Mouse (Mus musculus) T-helper 1 cell (primary cell): Measurements from ENCODE around the gene Rimbp2.

Experiments used
- in situ Hi-C: fragments of 300-600 bp; cut with MboI, MseI; formaldehyde crosslinking; loops from one replicate; pipeline ENCODE4 v1.15.1; 2025; ENCODE audit warnings: high pct_unique_total_duplicates

Rimbp2 gene

DNA sequence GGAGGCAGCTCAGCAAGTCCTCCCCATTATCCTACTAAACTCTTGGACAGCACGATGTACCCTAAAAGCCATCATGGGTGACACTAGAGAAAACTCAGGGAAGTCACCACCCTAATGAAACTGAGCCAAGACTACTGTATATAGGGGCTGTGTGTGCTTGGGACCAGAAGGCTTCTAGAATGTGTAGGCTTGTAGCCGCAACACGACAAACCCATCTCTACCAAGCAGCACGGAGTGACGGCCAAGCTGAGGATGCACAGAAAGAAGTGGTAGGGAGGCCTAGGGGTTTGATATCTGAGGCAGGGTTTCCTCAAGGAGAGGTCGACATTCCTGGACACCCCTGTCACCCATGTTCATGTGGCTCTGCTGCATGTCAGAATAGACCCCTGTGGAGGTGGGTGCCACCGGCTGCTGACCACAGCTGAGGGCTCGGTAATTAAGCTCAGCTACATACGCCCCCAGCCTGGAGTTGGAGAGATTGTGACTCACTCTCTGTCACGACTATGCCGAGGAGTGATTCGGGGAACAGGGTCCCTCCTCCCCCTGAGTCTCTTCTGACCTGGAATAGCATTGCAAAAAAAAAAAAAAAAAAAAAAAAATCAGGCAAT, 106.7 kb downstream of the Rimbp2 start:
- in situ Hi-C loops: loop anchor here (10.0 kb wide), 1 partner anchor 1072 kb away; no protein-coding TSS in a partner anchor

DNA sequence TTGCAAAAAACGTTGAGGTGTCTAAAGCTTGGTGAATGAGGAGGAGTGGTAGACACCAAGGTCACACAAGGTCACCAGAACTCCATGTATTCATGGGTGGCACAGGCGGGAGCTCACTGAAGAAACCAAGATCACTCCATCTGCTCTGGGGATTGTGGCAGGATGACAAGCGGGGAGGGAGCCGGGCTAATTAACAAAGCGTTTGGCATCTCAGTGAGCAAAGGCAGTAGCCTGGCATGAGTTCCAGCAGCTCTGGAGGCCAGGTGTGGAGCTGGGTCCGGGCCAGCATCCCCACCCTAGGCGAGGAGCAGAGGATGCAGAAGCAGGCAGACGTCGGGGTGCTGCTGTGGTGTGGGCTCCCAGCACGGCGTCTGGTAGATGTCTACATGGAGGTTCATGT, 108.3 kb downstream of the Rimbp2 start:
- in situ Hi-C loops: loop anchor here (10.0 kb wide), 1 partner anchor 1070 kb away; no protein-coding TSS in a partner anchor

DNA sequence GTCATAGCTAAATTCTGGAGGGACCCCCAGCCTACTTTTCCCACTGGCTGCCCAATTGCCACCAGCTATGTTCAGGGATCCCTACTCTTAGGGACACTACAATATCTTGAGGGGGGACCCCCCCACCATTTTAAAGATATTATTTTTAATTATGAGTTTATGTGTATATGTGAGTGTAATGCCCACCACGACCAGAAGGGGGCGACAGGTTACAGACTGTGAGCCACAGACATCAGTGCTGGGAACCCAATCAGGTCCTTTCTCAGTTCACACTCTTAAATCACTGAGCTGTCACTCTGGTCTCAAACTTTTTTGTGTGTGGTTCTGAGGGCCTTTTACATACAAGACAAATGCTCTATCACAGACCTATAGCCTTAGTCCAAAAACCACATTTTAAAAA, 109.3 kb downstream of the Rimbp2 start:
- in situ Hi-C loops: loop anchor here (10.0 kb wide), 1 partner anchor 1069 kb away; no protein-coding TSS in a partner anchor

- in situ Hi-C loops: loop anchor here (10.0 kb wide), 1 partner anchor 1067 kb away; no protein-coding TSS in a partner anchor
These were observed 111.7 kb downstream of the Rimbp2 start for GRCm38 (mm10) chr5:128841541-128841940.

GRCm38 (mm10) chr5:128837045-128837444, 116.2 kb downstream of the Rimbp2 start:
- in situ Hi-C loops: no loop called here

DNA sequence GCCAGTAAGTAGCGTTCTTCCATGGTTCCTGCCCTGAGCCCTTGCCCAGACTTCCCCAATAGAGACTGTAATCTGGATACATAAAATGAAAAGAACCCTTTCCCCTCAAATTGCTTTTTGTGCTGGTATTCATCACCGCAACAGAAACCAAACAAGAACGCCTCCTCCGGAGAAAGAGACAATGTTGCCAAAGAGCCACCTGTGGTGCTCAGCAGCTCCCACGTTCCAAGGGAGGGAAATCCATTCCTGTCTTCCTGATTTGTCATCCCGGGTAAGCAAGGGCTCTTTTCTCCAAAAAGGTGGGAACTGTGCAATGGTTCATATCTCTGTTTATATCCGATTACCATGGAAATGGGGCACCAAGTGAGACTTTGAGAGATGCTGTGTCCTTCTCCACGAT, 119.2 kb downstream of the Rimbp2 start:
- in situ Hi-C loops: no loop called here

DNA sequence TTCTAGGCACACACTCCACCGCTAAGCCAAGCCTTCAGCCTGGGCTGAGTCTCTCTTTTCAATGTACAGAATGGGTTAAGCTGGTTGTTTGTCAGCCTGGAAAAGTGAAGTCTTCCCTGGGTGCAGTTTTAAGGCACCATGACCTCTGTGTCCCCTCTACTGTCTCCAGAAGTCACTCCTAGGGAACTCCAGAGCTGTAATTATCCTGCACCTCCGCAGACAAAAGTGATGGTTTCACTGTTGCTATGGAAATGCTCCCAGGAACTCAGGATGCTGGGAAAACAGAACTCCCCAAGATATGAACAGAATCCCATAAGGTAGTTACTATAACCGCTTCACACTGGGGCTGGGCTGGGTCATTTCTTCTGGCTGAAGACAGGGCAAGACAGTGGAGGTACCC, 130.4 kb downstream of the Rimbp2 start:
- in situ Hi-C loops: no loop called here

DNA sequence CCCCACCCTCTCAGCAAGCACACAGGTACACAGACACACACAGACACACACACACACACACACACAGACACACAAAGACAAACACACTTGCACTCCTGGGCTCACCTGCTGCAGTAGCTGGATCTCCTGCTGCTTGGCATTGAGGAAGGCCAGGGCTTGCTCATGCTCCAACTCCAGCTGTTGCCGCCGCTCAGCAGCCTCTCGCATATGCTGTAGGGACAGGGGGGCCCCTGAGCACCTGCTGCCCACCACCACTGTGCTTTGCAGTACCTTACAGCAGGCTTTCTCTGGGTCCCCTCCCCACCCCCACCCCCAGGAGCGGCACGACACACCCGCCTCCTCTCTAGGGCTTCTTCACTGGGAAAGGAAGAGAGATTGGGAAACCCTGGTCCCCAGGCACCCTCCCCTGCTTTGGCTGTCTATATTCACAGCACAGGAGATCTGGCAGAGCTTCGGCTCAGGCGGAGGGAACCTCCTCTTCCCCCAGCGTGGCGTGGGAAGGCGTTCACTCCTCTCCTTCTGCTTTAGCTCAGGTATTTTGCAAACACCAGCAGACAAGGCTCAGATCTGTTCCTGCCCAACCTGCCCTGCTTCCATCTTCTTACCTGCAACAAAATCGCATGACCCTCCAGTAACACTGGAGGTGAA, 133.5 kb downstream of the Rimbp2 start:
- in situ Hi-C loops: no loop called here

GRCm38 (mm10) chr5:128815629-128816028, 137.7 kb downstream of the Rimbp2 start:
- in situ Hi-C loops: no loop called here

GRCm38 (mm10) chr5:128815078-128815477, 138.2 kb downstream of the Rimbp2 start:
- in situ Hi-C loops: no loop called here

DNA sequence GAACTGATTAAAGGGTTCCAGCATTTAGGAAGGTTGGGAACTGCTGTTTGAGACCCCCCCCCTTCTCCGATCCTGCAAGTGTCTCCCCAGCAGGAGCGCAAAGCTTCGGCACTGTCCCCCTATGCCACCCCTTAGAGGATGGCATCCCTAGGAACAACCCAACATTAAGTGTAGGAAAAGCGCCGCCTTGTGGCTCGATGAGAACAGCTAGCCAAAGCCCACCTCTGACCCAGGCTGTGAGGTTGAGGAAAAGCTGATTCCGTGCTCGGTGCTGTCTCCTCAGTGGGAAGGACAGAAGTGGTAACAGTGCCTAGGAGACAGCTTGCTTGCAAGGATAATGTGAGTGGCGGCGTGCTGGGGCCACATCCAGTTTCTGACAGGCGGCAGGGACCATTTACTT, 140.2 kb downstream of the Rimbp2 start:
- in situ Hi-C loops: no loop called here

GRCm38 (mm10) chr5:128811431-128811830, 141.9 kb downstream of the Rimbp2 start:
- in situ Hi-C loops: no loop called here

- in situ Hi-C loops: no loop called here
These were observed 143.3 kb downstream of the Rimbp2 start for GRCm38 (mm10) chr5:128810006-128810405.

DNA sequence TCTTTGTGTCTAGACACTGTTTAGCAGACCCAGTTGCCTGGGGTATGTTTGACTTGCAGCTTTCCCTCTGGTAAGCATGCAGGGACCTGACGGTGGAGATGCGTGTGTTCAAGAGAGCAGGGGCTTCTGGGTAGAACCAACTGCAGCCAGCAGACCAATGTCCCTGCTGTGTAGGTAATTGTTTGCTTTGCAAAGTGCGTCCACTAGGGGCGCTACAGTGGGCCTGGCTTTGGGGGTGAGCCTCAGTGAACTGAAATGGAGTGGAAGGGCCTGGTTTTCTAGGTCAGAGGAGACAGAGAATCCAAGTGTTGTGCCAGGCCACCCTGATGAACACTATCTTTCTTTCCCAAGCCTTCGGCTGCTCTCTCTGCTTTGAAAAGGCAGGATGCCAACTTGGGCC, 143.9 kb downstream of the Rimbp2 start:
- in situ Hi-C loops: no loop called here

DNA sequence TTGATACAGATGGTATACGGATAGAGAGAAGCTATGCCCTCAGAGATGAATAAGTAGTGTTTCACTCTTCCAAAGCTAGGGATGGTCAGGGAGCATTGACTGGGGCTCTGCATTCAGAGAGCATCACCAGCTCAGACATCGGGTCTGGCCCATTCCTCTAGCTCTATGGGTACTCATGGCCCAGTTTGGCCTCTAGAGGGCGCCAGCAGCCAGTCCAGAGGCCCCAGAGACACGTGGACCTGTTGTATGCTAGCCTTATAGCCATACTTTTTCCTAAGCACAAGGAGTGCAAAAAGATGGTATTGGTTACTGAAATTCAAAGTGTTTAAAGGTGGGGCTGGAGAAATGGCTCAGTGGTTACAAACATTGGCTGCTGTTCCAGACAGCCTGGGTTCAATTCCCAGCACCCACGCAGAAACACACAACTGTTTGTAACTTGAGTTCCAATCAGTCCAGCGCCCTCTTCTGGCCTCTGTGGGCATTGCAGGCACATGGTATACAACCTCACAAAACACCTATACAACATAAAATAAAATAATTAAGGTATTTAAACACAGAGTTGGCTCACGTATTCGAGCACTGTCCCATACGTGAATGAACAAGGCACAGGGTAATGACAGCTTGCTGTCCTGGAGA, 144.6 kb downstream of the Rimbp2 start:
- in situ Hi-C loops: no loop called here

DNA sequence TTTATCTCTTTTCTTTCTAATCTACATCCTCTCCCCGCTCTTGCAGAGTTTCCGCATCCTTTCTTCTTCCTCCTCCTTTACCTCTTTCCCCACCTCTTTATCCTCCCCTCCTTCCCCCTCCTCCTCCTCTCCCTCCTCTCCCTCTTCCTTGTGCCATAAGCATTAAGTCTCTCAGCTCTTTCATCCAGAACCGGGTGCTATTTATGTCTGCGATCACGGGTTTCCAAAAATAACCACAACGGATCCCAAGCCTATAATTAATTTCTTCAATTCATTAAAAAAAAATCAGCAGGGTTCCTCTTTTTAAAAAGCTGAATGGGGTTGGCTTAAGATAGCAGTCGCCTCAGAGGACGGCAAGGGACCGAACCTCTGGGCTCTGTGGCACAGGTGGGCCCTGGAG, 145.9 kb downstream of the Rimbp2 start:
- in situ Hi-C loops: no loop called here

DNA sequence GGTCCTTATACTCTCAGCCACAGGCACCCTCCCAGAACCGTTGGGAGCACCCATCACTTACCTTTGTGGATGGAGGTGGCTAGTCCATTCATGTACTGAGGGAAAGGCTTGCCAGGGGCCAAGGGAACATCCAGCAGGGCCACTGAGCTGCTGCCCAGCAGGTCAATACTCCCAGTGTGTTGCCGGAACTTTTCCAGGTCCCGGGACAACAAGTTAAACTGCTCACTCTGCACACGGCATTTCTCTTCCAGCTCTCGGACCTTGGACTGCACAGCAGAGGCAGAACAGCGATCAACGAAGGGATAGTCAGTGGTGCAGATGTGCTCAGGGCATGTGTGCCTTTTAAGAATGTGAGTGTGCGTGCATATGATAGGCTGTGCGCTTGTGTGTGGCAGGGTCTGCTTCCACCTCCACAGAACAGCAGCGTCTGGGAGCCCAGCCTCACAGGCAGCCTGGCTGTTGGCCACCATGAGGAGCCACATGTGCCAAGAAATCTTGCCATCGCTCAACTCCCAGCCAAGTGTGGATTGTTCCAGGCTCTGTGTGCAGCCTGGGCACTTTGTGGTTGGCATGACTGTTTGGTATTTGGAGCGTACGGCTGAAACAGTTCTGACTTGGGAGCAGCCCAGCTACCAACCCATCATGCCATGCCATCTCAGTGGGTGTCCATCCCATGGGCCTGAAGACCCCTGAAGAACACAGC, 146.8 kb downstream of the Rimbp2 start:
- in situ Hi-C loops: no loop called here

- in situ Hi-C loops: no loop called here
These were observed 148.2 kb downstream of the Rimbp2 start for GRCm38 (mm10) chr5:128805092-128805491.

- in situ Hi-C loops: no loop called here
These were observed 152.7 kb downstream of the Rimbp2 start for GRCm38 (mm10) chr5:128800592-128800991.

DNA sequence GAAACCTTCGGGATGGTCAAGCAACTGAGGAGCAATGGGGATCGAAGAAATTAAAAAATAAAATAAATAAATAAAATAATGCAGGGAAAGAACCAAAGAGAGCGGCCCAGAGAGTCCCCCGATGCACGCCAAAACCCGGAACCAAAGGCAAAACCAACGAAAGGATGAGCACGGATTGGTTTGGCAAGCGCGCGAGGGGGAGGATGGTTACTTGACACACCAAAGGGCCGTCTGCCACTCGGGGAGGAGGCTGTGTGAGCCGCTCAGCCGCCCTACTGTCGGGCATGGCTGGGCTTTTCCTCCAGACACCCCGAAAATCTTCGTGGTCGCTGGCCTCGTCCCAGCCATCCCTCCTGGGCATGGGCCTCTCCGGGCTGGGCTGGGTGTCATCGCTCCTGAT, 171.7 kb downstream of the Rimbp2 start:
- in situ Hi-C loops: no loop called here

GRCm38 (mm10) chr5:128776386-128776785, 176.9 kb downstream of the Rimbp2 start:
- in situ Hi-C loops: no loop called here

DNA sequence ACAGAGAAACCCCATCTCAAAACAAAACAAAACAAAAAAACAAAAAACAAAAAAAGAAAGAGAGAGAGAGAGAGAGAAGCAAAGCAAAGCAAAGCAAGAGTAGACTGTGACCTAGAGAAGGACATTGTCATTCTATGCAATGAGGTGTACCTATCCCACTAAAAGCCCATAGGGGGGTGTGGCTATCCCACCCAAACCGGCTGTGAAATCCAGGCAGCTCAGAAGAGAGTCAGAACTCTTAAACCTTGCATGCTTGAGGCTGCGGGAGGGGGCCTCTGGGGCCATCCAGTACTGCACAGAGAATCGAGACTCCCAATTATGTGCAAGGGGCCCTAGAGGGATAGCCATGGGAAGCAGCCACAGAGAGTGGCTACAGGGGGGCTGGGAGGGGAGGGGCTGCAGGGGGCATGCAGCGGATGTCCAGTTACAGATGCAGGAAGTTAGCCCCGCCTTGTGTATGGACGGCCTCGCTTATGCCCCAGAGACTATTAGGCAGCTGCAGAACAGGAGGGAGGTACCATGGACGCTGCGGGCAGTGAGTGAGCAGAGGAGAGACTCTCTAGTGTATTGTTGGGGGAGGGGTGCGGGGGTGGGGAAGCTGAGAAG, 184.2 kb downstream of the Rimbp2 start:
- in situ Hi-C loops: no loop called here
